Mouse (Mus musculus): ENCODE measurements around the gene Cyb5r4. TPM values are rescaled to one million over a fixed set of nuclear protein-coding genes. Genes with fewer than 3 reads are reported as not detected.

Cyb5r4 gene
- total RNA-seq, 2 experiments from 2014 or later: 33.2 to 33.5 TPM

Other genes starting within 250 kb of the Cyb5r4 start
- gene Snap91, start 141.4 kb upstream of the Cyb5r4 start, total RNA-seq (2021): 100 to 1,000 TPM; 395 to 402 TPM
- gene Ripply2, start 6.5 kb upstream of the Cyb5r4 start, total RNA-seq (2021): 10 to 100 TPM; 11.1 to 12.1 TPM
- gene Mrap2, start 122.3 kb downstream of the Cyb5r4 start, total RNA-seq (2021): 1 to 10 TPM; 3.0 to 4.0 TPM
- 10 to 100 TPM; 10.5 to 14.6 TPM for gene Cep162, start 233.5 kb downstream of the Cyb5r4 start, total RNA-seq (2021)

Data from layer of hippocampus, adult 2 months (tissue).